Mouse (Mus musculus): ENCODE results near the gene Hoxa11.

- TF ChIP-seq CTCF (conservative IDR thresholded peaks at IDR 0.05; ENCODE audit: low read length): no peak
- TF ChIP-seq NANOG (IDR thresholded peaks at IDR 0.05; ENCODE audit: borderline replicate concordance, low read length): no peak
Measured at GRCm38 (mm10) chr6:52276382-52276781, 30.8 kb upstream of the Hoxa11 start.

Data from E14TG2a.4 (cell line).